Mouse (Mus musculus): ENCODE data around the gene Gsk3a.

DNA sequence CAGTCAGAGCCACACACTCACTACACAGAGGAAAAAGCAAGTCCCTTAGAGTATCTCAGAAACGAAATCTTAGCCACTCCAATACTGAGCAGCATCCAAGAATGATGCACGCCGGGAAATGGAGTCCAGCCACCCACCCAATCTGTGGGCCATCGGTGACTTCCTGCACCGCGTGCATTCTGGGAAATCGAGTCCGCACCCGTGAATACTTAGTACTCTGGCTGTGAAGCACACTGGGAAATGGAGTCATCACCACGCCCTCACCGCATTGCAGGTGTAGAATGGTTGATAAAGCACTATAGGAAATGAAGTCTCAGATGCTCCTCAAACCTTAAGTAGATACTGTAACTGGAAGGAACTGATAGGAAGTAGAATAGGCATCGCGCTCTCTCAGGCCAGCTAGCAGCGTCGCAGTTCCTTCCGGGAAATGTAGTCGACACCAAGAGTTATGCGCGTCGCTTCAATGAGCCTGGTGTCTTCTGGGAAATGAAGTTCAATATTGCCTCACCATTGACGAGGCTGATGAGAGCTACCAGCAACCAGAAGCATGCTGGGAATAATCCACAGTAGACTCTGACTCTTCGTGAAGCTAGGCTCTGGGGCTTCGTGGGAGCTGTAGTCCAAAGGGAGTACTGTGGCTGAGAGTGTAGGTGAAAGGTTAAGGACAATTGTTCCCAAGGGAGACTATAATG is 510 bp upstream of the Gsk3a start:
- no peak for TF ChIP-seq CTCF (IDR thresholded peaks at IDR 0.05; ENCODE audit: control insufficient read depth, insufficient read depth, insufficient replicate concordance, low read depth, low read length)
- TF ChIP-seq POLR2A (IDR thresholded peaks at IDR 0.05; ENCODE audit: control insufficient read depth, low read depth, low read length): no peak; the same call in 1 of the 2 replicates
